Mouse (Mus musculus) hindbrain, postnatal 0 days (tissue): Measurements from ENCODE around the gene Cfap58. TPM values are rescaled to one million over a fixed set of nuclear protein-coding genes. Genes with fewer than 3 reads are reported as not detected.

ENCODE experiments used
- ATAC-seq: fragments of 200-750 bp; cut with Nextera tagmentation; 2 replicates; pipeline ENCODE4 v1.8.0; 2017; ENCODE audit warnings: mild to moderate bottlenecking, moderate TSS enrichment, moderate library complexity
- DNase-seq: peaks from one replicate; pipeline ENCODE4 v3.0.0-alpha.2; 2015; ENCODE audit warnings: low spot score
- H3K27ac ChIP-seq: fragments of 300-500 bp; sonication (generic); 2 replicates; pipeline ENCODE4 v1.5.1; 2014; ENCODE audit warnings: mild to moderate bottlenecking
- H3K27me3 ChIP-seq: fragments of 300-500 bp; sonication (generic); 2 replicates; pipeline ENCODE4 v1.6.1; 2014; ENCODE audit warnings: low read length, mixed read lengths; ENCODE audit not compliant: insufficient read depth
- H3K36me3 ChIP-seq: fragments of 300-500 bp; sonication (generic); 2 replicates; pipeline ENCODE4 v1.6.1; 2014; ENCODE audit warnings: low read length, mixed read lengths; ENCODE audit not compliant: insufficient read depth
- H3K4me1 ChIP-seq: fragments of 300-500 bp; sonication (generic); 2 replicates; pipeline ENCODE4 v1.6.1; 2014; ENCODE audit warnings: antibody characterized with exemption, low read length, mixed read lengths; ENCODE audit not compliant: insufficient read depth
- H3K4me2 ChIP-seq: fragments of 300-500 bp; sonication (generic); 2 replicates; pipeline ENCODE4 v1.6.1; 2014; ENCODE audit warnings: low read depth, mild to moderate bottlenecking, low read length, moderate library complexity, mixed read lengths
- H3K4me3 ChIP-seq: fragments of 300-500 bp; sonication (generic); 2 replicates; pipeline ENCODE4 v1.5.1; 2014; ENCODE audit warnings: low read length
- H3K9ac ChIP-seq: fragments of 300-500 bp; sonication (generic); replicated peaks from 2 replicates; pipeline ENCODE4 v1.6.1; 2014; ENCODE audit warnings: mild to moderate bottlenecking, low read length, moderate library complexity, mixed read lengths
- H3K9me3 ChIP-seq: fragments of 300-500 bp; sonication (generic); 2 replicates; pipeline ENCODE4 v1.6.1; 2016; ENCODE audit warnings: low read length, mixed read lengths
- CTCF ChIP-seq: IDR thresholded peaks from 2 replicates; pipeline ENCODE4 v1.5.1; 2016; ENCODE audit warnings: antibody characterized with exemption, control low read depth, low read depth
- WGBS: fragments of 180-500 bp; shearing (Covaris S2); extraction: QIAGEN DNeasy Blood & Tissue Kit; methylation state at CpG from one replicate; pipeline ENCODE4 v1.1.7; 2014; 5-methylcytosine and 5-hydroxymethylcytosine counted together
- microRNA-seq, 2 experiments: library from miRNA; unstranded; fragments of <30 nt; microRNA quantifications; one replicate each; pipeline ENCODE4; 2016
- polyA plus RNA-seq: library from polyadenylated mRNA; unstranded; fragments of >200 nt; fragmentation: Nextera tagmentation; extraction: Ambion mirVana; gene quantifications from 2 replicates; pipeline ENCODE4 v1.2.1, GENCODE M21; 2015
- total RNA-seq: library from RNA; depleted of rRNA; stranded (reverse); fragments of >200 nt; gene quantifications from 2 replicates; pipeline ENCODE4 v1.2.3, GENCODE M21; 2014; rRNA removed

Cfap58 gene
- total and polyA plus RNA-seq, 2 experiments from 2014 or later: 0.26 to 0.68 TPM

GRCm38 (mm10) chr19:48039554-48039953, 102.1 kb downstream of the Cfap58 start:
- Histone ChIP-seq H3K4me2 (no peak overlapping the region), H3K4me1 (no peaks in the 10 kb centered on the region), H3K4me3 (no peak overlapping the region), H3K27ac (no peak overlapping the region), H3K9ac (no peak overlapping the region), H3K27me3 (no peaks in the 10 kb centered on the region), H3K36me3 (no peaks in the 10 kb centered on the region), H3K9me3 (no peaks in the 10 kb centered on the region)
- TF ChIP-seq CTCF: no peak
- ATAC-seq (no peak), DNase-seq (no peak)
- WGBS: 86% methylated on average over 8 of the region's 8 CpGs

- H3K4me2 ChIP-seq: no peak overlapping the region
- H3K9ac ChIP-seq: no peak overlapping the region
- WGBS: 85% methylated on average over 7 of the region's 7 CpGs
- no peak overlapping the region for H3K4me3 ChIP-seq
- no peak overlapping the region for H3K27ac ChIP-seq
- no peak for DNase-seq
- H3K4me1 ChIP-seq: no peaks in the 10 kb centered on the region
- ATAC-seq: no peak
- no peak for TF ChIP-seq CTCF
- no peaks in the 10 kb centered on the region for H3K36me3 ChIP-seq
- H3K9me3 ChIP-seq: no peaks in the 10 kb centered on the region
- H3K27me3 ChIP-seq: no peaks in the 10 kb centered on the region
Measured at GRCm38 (mm10) chr19:48047315-48047714, 109.8 kb downstream of the Cfap58 start.

- DNase-seq: no peak
- H3K27ac ChIP-seq: no peak overlapping the region
- no peaks in the 10 kb centered on the region for H3K9me3 ChIP-seq
- H3K9ac ChIP-seq: no peak overlapping the region
- peaks cover 5% of the 10 kb centered on the region; the same call in 1 of the 2 replicates for H3K4me1 ChIP-seq
- no peak overlapping the region for H3K4me3 ChIP-seq
- H3K4me2 ChIP-seq: no peak overlapping the region
- TF ChIP-seq CTCF: no peak
- H3K27me3 ChIP-seq: no peaks in the 10 kb centered on the region
- no peaks in the 10 kb centered on the region for H3K36me3 ChIP-seq
- WGBS: 66% methylated on average over 3 of the region's 3 CpGs
- no peak for ATAC-seq
Measured at GRCm38 (mm10) chr19:48049361-48049760, 111.9 kb downstream of the Cfap58 start.

GRCm38 (mm10) chr19:48063289-48063688, 125.8 kb downstream of the Cfap58 start:
- WGBS: 64% methylated on average over 2 of the region's 2 CpGs
- Histone ChIP-seq H3K9ac (no peak overlapping the region), H3K27ac (no peak overlapping the region), H3K9me3 (no peaks in the 10 kb centered on the region), H3K4me3 (no peak overlapping the region), H3K4me2 (no peak overlapping the region), H3K4me1 (no peaks in the 10 kb centered on the region), H3K27me3 (no peaks in the 10 kb centered on the region), H3K36me3 (no peaks in the 10 kb centered on the region)
- no peak for ATAC-seq
- DNase-seq: no peak
- TF ChIP-seq CTCF: no peak

GRCm38 (mm10) chr19:48079718-48080117, 142.2 kb downstream of the Cfap58 start:
- H3K9me3 ChIP-seq: no peaks in the 10 kb centered on the region
- TF ChIP-seq CTCF: no peak
- 59% methylated on average over 3 of the region's 3 CpGs for WGBS
- no peak overlapping the region for H3K9ac ChIP-seq
- no peak overlapping the region for H3K27ac ChIP-seq
- no peaks in the 10 kb centered on the region for H3K36me3 ChIP-seq
- H3K27me3 ChIP-seq: no peaks in the 10 kb centered on the region
- ATAC-seq: no peak
- H3K4me2 ChIP-seq: no peak overlapping the region
- DNase-seq: no peak
- no peak overlapping the region for H3K4me3 ChIP-seq
- H3K4me1 ChIP-seq: no peaks in the 10 kb centered on the region

- Histone ChIP-seq H3K9me3 (no peaks in the 10 kb centered on the region), H3K4me3 (no peak overlapping the region), H3K4me2 (no peak overlapping the region), H3K36me3 (no peaks in the 10 kb centered on the region), H3K4me1 (no peaks in the 10 kb centered on the region), H3K9ac (no peak overlapping the region), H3K27ac (no peak overlapping the region), H3K27me3 (no peaks in the 10 kb centered on the region)
- no peak for TF ChIP-seq CTCF
- ATAC-seq (no peak), DNase-seq (no peak)
- WGBS: 59% methylated on average over 4 of the region's 4 CpGs
Measured at GRCm38 (mm10) chr19:48081456-48081855, 144.0 kb downstream of the Cfap58 start.

Small RNAs within 50 kb of the gene (microRNA-seq; reads per million reads assigned to microRNA genes)
- 0 reads per million in 2 experiments for gene Gm22240

Other genes starting within 250 kb of the Cfap58 start
- 0.47 and 0.83 TPM in 2 replicates for gene Col17a1, start 245.6 kb upstream of the Cfap58 start, total RNA-seq
- gene Col17a1, start 245.6 kb upstream of the Cfap58 start, polyA plus RNA-seq: 0.42 and 0.61 TPM in 2 replicates
- 38.9 and 43.2 TPM in 2 replicates for gene Sfr1, start 206.0 kb upstream of the Cfap58 start, total RNA-seq
- 188 and 200 TPM in 2 replicates for gene Sfr1, start 206.0 kb upstream of the Cfap58 start, polyA plus RNA-seq
- 86.9 and 102 TPM in 2 replicates for gene Gsto1, start 82.7 kb upstream of the Cfap58 start, total RNA-seq
- gene Gsto1, start 82.7 kb upstream of the Cfap58 start, polyA plus RNA-seq: 136 TPM in 2 replicates
- 0.26 and 0.29 TPM in 2 replicates for gene Gsto2, start 72.1 kb upstream of the Cfap58 start, total RNA-seq
- 0.89 and 1.6 TPM in 2 replicates for gene Gsto2, start 72.1 kb upstream of the Cfap58 start, polyA plus RNA-seq
- 1.8 and 2.8 TPM in 2 replicates for gene Cfap43, start 18.4 kb upstream of the Cfap58 start, total RNA-seq
- 2.8 and 4.7 TPM in 2 replicates for gene Cfap43, start 18.4 kb upstream of the Cfap58 start, polyA plus RNA-seq
- 6.6 and 7.2 TPM in 2 replicates for gene Itprip, start 18.4 kb upstream of the Cfap58 start, total RNA-seq
- gene Itprip, start 18.4 kb upstream of the Cfap58 start, polyA plus RNA-seq: 2.7 and 3.1 TPM in 2 replicates